Mouse (Mus musculus) neural tube, embryonic 15.5 days (tissue): ENCODE measurements around the gene Ipo5. TPM values are rescaled to one million over a fixed set of nuclear protein-coding genes. Genes with fewer than 3 reads are reported as not detected.

Source experiments
- ATAC-seq: fragments of 200-750 bp; cut with Nextera tagmentation; 2 replicates; pipeline ENCODE4 v1.8.0; 2017; ENCODE audit warnings: mild to moderate bottlenecking, moderate TSS enrichment, moderate library complexity; ENCODE audit not compliant: low FRiP score
- H3K27ac ChIP-seq: fragments of 300-500 bp; sonication (generic); replicated peaks from 2 replicates; pipeline ENCODE4 v1.5.1; 2015; ENCODE audit warnings: mild to moderate bottlenecking, inconsistent platforms
- H3K27me3 ChIP-seq: fragments of 300-500 bp; sonication (generic); replicated peaks from 2 replicates; pipeline ENCODE4 v1.6.1; 2015; ENCODE audit warnings: inconsistent platforms
- H3K36me3 ChIP-seq: fragments of 300-500 bp; sonication (generic); 2 replicates; pipeline ENCODE4 v1.6.1; 2015; ENCODE audit warnings: inconsistent platforms
- H3K4me1 ChIP-seq: fragments of 300-500 bp; sonication (generic); 2 replicates; pipeline ENCODE4 v1.6.1; 2015; ENCODE audit warnings: inconsistent platforms
- H3K4me2 ChIP-seq: fragments of 300-500 bp; sonication (generic); 2 replicates; pipeline ENCODE4 v1.6.1; 2015; ENCODE audit warnings: inconsistent platforms, mild to moderate bottlenecking, moderate library complexity
- H3K4me3 ChIP-seq: fragments of 300-500 bp; sonication (generic); replicated peaks from 2 replicates; pipeline ENCODE4 v1.5.1; 2015; ENCODE audit warnings: mild to moderate bottlenecking, inconsistent platforms
- H3K9ac ChIP-seq: fragments of 300-500 bp; sonication (generic); replicated peaks from 2 replicates; pipeline ENCODE4 v1.6.1; 2015; ENCODE audit warnings: mild to moderate bottlenecking, inconsistent platforms
- H3K9me3 ChIP-seq: fragments of 300-500 bp; sonication (generic); replicated peaks from 2 replicates; pipeline ENCODE4 v1.6.1; 2016; ENCODE audit warnings: inconsistent platforms
- WGBS: fragments of 180-500 bp; shearing (Covaris S2); methylation state at CpG from one replicate; pipeline ENCODE4 v1.1.7; 2015; ENCODE audit warnings: mixed read lengths; 5-methylcytosine and 5-hydroxymethylcytosine counted together
- polyA plus RNA-seq: library from polyadenylated mRNA; unstranded; fragments of >200 nt; fragmentation: Nextera tagmentation; extraction: Ambion mirVana; gene quantifications from 2 replicates; pipeline ENCODE4 v1.2.1, GENCODE M21; 2015

The Ipo5 gene
- polyA plus RNA-seq, 1 experiment from 2014 or later: 50.8 TPM

- Histone ChIP-seq H3K4me2 (no peak overlapping the region), H3K4me3 (no peak overlapping the region), H3K36me3 (peaks cover 81% of the 10 kb centered on the region), H3K9me3 (no peaks in the 10 kb centered on the region), H3K27me3 (no peaks in the 10 kb centered on the region), H3K9ac (no peak overlapping the region), H3K27ac (no peak overlapping the region), H3K4me1 (no peaks in the 10 kb centered on the region)
- ATAC-seq: no peak
- WGBS: 96% methylated on average over 4 of the region's 4 CpGs
These were observed 13.0 kb downstream of the Ipo5 start for GRCm38 (mm10) chr14:120924044-120924443.

- no peaks in the 10 kb centered on the region for H3K4me1 ChIP-seq
- H3K9me3 ChIP-seq: no peaks in the 10 kb centered on the region
- WGBS: 95% methylated on average over 14 of the region's 14 CpGs
- H3K36me3 ChIP-seq: peaks cover 78% of the 10 kb centered on the region
- ATAC-seq: no peak
- no peaks in the 10 kb centered on the region for H3K27me3 ChIP-seq
- H3K27ac ChIP-seq: no peak overlapping the region
- H3K9ac ChIP-seq: no peak overlapping the region
- H3K4me2 ChIP-seq: no peak overlapping the region
- H3K4me3 ChIP-seq: no peak overlapping the region
These were observed 14.9 kb downstream of the Ipo5 start for GRCm38 (mm10) chr14:120925731-120926585.

DNA sequence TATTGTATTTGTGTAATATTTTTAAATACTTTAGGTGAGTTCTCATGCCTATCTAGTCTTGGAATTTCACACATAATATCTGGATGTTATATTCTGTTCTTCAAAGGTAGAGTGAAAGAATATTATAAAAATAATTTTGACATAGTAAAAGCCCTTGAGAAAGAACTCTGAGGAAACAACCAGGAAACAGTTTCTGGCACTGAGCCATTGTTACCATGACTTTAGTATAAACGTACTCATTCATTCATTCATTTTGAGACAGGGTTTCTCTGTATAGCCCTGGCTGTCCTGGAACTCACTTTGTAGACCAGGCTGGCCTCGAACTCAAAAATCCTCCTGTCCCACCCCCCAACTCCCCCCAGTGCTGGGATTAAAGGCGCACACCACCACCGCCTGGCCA, 20.2 kb downstream of the Ipo5 start:
- Histone ChIP-seq H3K4me3 (no peak overlapping the region), H3K36me3 (peaks cover 68% of the 10 kb centered on the region), H3K4me2 (no peak overlapping the region), H3K9me3 (no peaks in the 10 kb centered on the region), H3K27me3 (no peaks in the 10 kb centered on the region), H3K4me1 (no peaks in the 10 kb centered on the region), H3K9ac (no peak overlapping the region), H3K27ac (no peak overlapping the region)
- ATAC-seq: no peak
- WGBS: 87% methylated on average over 4 of the region's 4 CpGs

GRCm38 (mm10) chr14:120933624-120934023, 22.6 kb downstream of the Ipo5 start:
- Histone ChIP-seq H3K36me3 (peaks cover 73% of the 10 kb centered on the region), H3K4me1 (no peaks in the 10 kb centered on the region), H3K9me3 (no peaks in the 10 kb centered on the region), H3K27ac (no peak overlapping the region), H3K4me3 (no peak overlapping the region), H3K27me3 (no peaks in the 10 kb centered on the region), H3K9ac (no peak overlapping the region), H3K4me2 (no peak overlapping the region)
- 96% methylated on average over 8 of the region's 8 CpGs for WGBS
- ATAC-seq: no peak

DNA sequence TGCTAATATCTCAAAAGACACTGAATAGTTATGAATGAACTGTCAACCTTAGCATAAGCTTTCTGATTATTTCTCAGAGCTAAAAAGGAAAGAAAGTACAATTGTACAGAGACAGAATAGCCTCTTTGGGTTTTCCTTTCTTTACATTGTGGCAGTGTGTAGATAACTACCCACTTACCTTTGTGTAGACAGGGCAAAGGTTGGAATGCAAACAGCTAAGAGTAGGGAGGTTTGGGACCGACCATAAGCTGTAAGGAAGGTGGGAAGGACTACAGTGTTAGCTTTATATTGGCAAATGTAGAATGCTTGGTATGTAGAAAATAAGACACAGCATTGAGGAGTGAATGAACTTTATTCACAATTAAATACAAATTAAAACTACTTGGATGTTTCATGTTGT, 26.1 kb downstream of the Ipo5 start:
- Histone ChIP-seq H3K27ac (no peak overlapping the region), H3K9me3 (no peaks in the 10 kb centered on the region), H3K9ac (no peak overlapping the region), H3K27me3 (no peaks in the 10 kb centered on the region), H3K4me1 (no peaks in the 10 kb centered on the region), H3K36me3 (peaks cover 89% of the 10 kb centered on the region), H3K4me2 (no peak overlapping the region), H3K4me3 (no peak overlapping the region)
- ATAC-seq: no peak
- WGBS: 82% methylated on average over 1 of the region's 1 CpGs

DNA sequence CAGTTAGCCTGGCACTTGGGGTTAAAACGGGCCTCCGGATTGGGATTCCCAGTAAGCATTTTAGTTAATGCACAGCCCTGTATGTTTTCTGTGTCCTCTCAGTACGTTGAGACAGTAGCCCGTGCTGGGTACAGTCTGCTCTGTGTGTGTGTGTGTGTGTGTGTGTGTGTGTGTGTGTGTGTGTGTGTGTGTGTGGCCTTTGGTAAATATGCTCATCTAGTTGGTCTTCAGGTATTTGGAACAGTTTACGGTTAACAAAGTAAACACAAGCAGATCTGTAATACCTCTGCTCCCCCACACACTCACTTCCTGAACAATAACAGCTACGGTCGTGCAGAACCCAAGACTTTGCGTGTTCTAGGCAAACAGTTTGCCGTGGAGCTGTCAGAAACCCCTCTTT, 31.8 kb downstream of the Ipo5 start:
- H3K4me3 ChIP-seq: no peak overlapping the region
- H3K27me3 ChIP-seq: no peaks in the 10 kb centered on the region
- no peak overlapping the region for H3K9ac ChIP-seq
- no peaks in the 10 kb centered on the region for H3K9me3 ChIP-seq
- no peak overlapping the region for H3K4me2 ChIP-seq
- peaks cover 78% of the 10 kb centered on the region for H3K36me3 ChIP-seq
- no peak overlapping the region for H3K27ac ChIP-seq
- 96% methylated on average over 9 of the region's 9 CpGs for WGBS
- H3K4me1 ChIP-seq: no peaks in the 10 kb centered on the region
- no peak for ATAC-seq

GRCm38 (mm10) chr14:120945146-120945545, 34.1 kb downstream of the Ipo5 start:
- WGBS: 75% methylated on average over 7 of the region's 7 CpGs
- H3K9ac ChIP-seq: no peak overlapping the region
- H3K27me3 ChIP-seq: no peaks in the 10 kb centered on the region
- H3K4me2 ChIP-seq: no peak overlapping the region
- H3K27ac ChIP-seq: no peak overlapping the region
- H3K4me3 ChIP-seq: no peak overlapping the region
- no peaks in the 10 kb centered on the region for H3K9me3 ChIP-seq
- no peaks in the 10 kb centered on the region for H3K4me1 ChIP-seq
- peaks cover 75% of the 10 kb centered on the region for H3K36me3 ChIP-seq
- ATAC-seq: no peak

DNA sequence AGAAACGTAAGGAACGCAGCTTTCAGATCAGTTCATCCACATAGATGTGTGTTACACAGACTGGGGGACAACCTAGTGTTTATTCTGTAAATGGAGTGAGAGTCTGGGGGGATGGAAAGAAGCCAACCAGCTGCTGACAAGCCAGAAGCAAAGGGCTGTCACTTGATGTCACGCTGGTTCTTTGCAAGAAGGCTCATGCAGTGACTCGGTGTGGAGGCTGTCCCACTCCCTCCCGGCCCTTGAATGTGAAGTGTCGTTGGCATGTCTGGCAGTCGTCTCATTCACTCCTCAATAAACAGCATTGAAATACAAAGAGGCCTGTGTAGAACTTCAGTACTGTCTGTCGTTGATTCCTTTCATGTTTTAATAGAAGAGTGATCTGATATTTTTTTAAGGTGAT, 36.1 kb downstream of the Ipo5 start:
- H3K9ac ChIP-seq: no peak overlapping the region
- peaks cover 55% of the 10 kb centered on the region for H3K36me3 ChIP-seq
- no peaks in the 10 kb centered on the region for H3K4me1 ChIP-seq
- H3K4me2 ChIP-seq: no peak overlapping the region
- H3K27me3 ChIP-seq: no peaks in the 10 kb centered on the region
- H3K9me3 ChIP-seq: no peaks in the 10 kb centered on the region
- H3K4me3 ChIP-seq: no peak overlapping the region
- no peak overlapping the region for H3K27ac ChIP-seq
- ATAC-seq: no peak
- 63% methylated on average over 8 of the region's 8 CpGs for WGBS

GRCm38 (mm10) chr14:120949002-120949401, 38.0 kb downstream of the Ipo5 start:
- no peaks in the 10 kb centered on the region for H3K27me3 ChIP-seq
- no peaks in the 10 kb centered on the region for H3K9me3 ChIP-seq
- ATAC-seq: no peak
- H3K4me1 ChIP-seq: no peaks in the 10 kb centered on the region
- H3K9ac ChIP-seq: no peak overlapping the region
- no peak overlapping the region for H3K4me2 ChIP-seq
- no peak overlapping the region for H3K4me3 ChIP-seq
- 94% methylated on average over 5 of the region's 5 CpGs for WGBS
- H3K27ac ChIP-seq: no peak overlapping the region
- H3K36me3 ChIP-seq: peaks cover 39% of the 10 kb centered on the region

- Histone ChIP-seq H3K9ac (no peak overlapping the region), H3K27ac (no peak overlapping the region), H3K4me2 (no peak overlapping the region), H3K4me1 (no peaks in the 10 kb centered on the region), H3K27me3 (no peaks in the 10 kb centered on the region), H3K4me3 (no peak overlapping the region), H3K36me3 (peaks cover 28% of the 10 kb centered on the region), H3K9me3 (no peaks in the 10 kb centered on the region)
- ATAC-seq: no peak
- WGBS: 84% methylated on average over 2 of the region's 2 CpGs
These were observed 39.0 kb downstream of the Ipo5 start for GRCm38 (mm10) chr14:120950068-120950467.

DNA sequence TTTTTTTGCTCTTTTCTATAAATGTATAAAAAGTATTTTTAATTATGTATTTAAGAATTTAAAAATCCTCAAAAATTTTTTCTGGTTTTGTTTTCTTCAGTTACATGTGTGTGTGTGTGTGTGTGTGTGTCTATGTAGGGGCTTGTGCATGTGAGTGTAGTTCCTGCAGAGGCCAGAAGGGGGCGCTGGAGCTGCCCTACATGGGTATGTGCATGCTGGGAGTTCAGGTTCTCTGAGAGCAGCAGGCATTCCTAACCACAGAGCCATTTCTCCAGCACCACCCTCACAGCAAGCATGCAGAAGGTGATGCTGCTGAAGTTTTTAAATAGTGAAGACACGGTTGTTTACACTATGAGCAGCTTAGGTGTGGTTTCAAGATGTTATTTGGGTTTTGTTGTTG, 41.4 kb downstream of the Ipo5 start:
- Histone ChIP-seq H3K4me1 (no peaks in the 10 kb centered on the region), H3K9ac (no peak overlapping the region), H3K27me3 (no peaks in the 10 kb centered on the region), H3K27ac (no peak overlapping the region), H3K4me2 (no peak overlapping the region), H3K36me3 (peaks cover 18% of the 10 kb centered on the region), H3K4me3 (no peak overlapping the region), H3K9me3 (no peaks in the 10 kb centered on the region)
- 44% methylated on average over 2 of the region's 2 CpGs for WGBS
- no peak for ATAC-seq

GRCm38 (mm10) chr14:120960551-120960950, 49.5 kb downstream of the Ipo5 start:
- Histone ChIP-seq H3K36me3 (no peaks in the 10 kb centered on the region), H3K27me3 (no peaks in the 10 kb centered on the region), H3K4me2 (no peak overlapping the region), H3K9me3 (no peaks in the 10 kb centered on the region), H3K4me3 (no peak overlapping the region), H3K4me1 (no peaks in the 10 kb centered on the region; the same call in 1 of the 2 replicates), H3K27ac (no peak overlapping the region), H3K9ac (no peak overlapping the region)
- 58% methylated on average over 8 of the region's 8 CpGs for WGBS
- no peak for ATAC-seq
